Mouse (Mus musculus) CH12.LX (cell line): ENCODE measurements around the gene Rtel1. TPM values are rescaled to one million over a fixed set of nuclear protein-coding genes. Genes with fewer than 3 reads are reported as not detected.

Experiments
- DNase-seq: peaks from one replicate; pipeline ENCODE4 v3.0.0-alpha.2; 2013; ENCODE audit errors: extremely low read depth
- H3K27ac ChIP-seq: 2 replicates; pipeline ENCODE4 v1.5.1; 2012; ENCODE audit warnings: low read depth, mild to moderate bottlenecking, control low read depth, moderate library complexity; ENCODE audit not compliant: insufficient read depth
- H3K27me3 ChIP-seq: replicated peaks from 2 replicates; pipeline ENCODE3; 2012; ENCODE audit warnings: inconsistent platforms
- H3K36me3 ChIP-seq, 2 experiments: replicated peaks in 1 of 2; 2 replicates each; pipeline versions ENCODE3 to v1.6.1; 2012; ENCODE audit warnings: inconsistent platforms in 1 of 2, low read length in 1 of 2, mild to moderate bottlenecking in 1 of 2, mixed read lengths in 1 of 2, moderate library complexity in 1 of 2; ENCODE audit not compliant: control insufficient read depth in 1 of 2, insufficient read depth in 1 of 2
- H3K4me1 ChIP-seq, 2 experiments: 2 replicates each; pipeline ENCODE4 v1.6.1; 2012; ENCODE audit warnings: inconsistent platforms in 1 of 2, moderate library complexity in 1 of 2; ENCODE audit not compliant: insufficient read depth in 2 of 2, control insufficient read depth in 1 of 2
- H3K4me2 ChIP-seq: 2 replicates; pipeline ENCODE4 v1.6.1; 2012; ENCODE audit warnings: low read depth, mild to moderate bottlenecking, control low read depth; ENCODE audit not compliant: poor library complexity, insufficient read depth, severe bottlenecking
- H3K4me3 ChIP-seq, 3 experiments: fragments of 150-350 bp in 1 of 3; sonication (generic) in 1 of 3; replicated peaks in 1 of 3; 2 replicates each; pipeline versions ENCODE3 to v1.5.1; 2011 to 2012; ENCODE audit warnings: low read depth in 2 of 3, low read length in 2 of 3, mild to moderate bottlenecking in 2 of 3, moderate library complexity in 2 of 3, control low read depth in 1 of 3, improper control_type of control experiment in 1 of 3, inconsistent platforms in 1 of 3, mixed read lengths in 1 of 3; ENCODE audit not compliant: poor library complexity in 1 of 3
- H3K79me2 ChIP-seq: replicated peaks from 2 replicates; pipeline ENCODE4 v1.6.1; 2012; ENCODE audit warnings: mild to moderate bottlenecking, moderate library complexity; ENCODE audit not compliant: control insufficient read depth, poor library complexity, insufficient read depth, severe bottlenecking; ENCODE audit errors: extremely low read depth
- H3K9ac ChIP-seq: 2 replicates; pipeline ENCODE4 v1.6.1; 2012; ENCODE audit warnings: low read depth, mild to moderate bottlenecking, control low read depth, moderate library complexity; ENCODE audit not compliant: insufficient read depth
- H3K9me3 ChIP-seq: replicated peaks from 2 replicates; pipeline ENCODE3; 2012; ENCODE audit warnings: low read length, inconsistent platforms, mixed read lengths
- CHD1 ChIP-seq: IDR thresholded peaks from 2 replicates; pipeline ENCODE4 v1.6.1; 2012; ENCODE audit warnings: low read depth, low read length, improper control_type of control experiment, inconsistent platforms
- CHD2 ChIP-seq: IDR thresholded peaks from 2 replicates; pipeline ENCODE4 v1.6.1; 2011; ENCODE audit warnings: low read length, improper control_type of control experiment
- CTCF ChIP-seq, 2 experiments: IDR thresholded peaks in 1 of 2; conservative IDR thresholded peaks in 1 of 2; 2 replicates each; pipeline ENCODE4 v1.5.1; 2011 to 2012; ENCODE audit warnings: low read depth in 2 of 2, low read length in 2 of 2, improper control_type of control experiment in 1 of 2, inconsistent platforms in 1 of 2, mild to moderate bottlenecking in 1 of 2, moderate library complexity in 1 of 2
- ELF1 ChIP-seq: IDR thresholded peaks from 2 replicates; pipeline ENCODE4 v1.6.1; 2014; ENCODE audit warnings: low read depth, mild to moderate bottlenecking, inconsistent platforms, low read length, improper control_type of control experiment
- EP300 ChIP-seq: IDR thresholded peaks from 2 replicates; pipeline ENCODE4 v1.6.1; 2011; ENCODE audit warnings: low read length, improper control_type of control experiment
- GABPA ChIP-seq: IDR thresholded peaks from 2 replicates; pipeline ENCODE4 v1.6.1; 2012; ENCODE audit warnings: low read depth, low read length, improper control_type of control experiment, inconsistent platforms; ENCODE audit not compliant: insufficient replicate concordance
- HCFC1 ChIP-seq: IDR thresholded peaks from 2 replicates; pipeline ENCODE4 v1.6.1; 2012; ENCODE audit warnings: low read depth, mild to moderate bottlenecking, inconsistent platforms, low read length, improper control_type of control experiment
- IRF4 ChIP-seq: IDR thresholded peaks from 2 replicates; pipeline ENCODE4 v1.6.1; 2014; ENCODE audit warnings: low read depth, mild to moderate bottlenecking, inconsistent platforms, low read length, improper control_type of control experiment
- JUN ChIP-seq: IDR thresholded peaks from 2 replicates; pipeline ENCODE4 v1.6.1; 2011; ENCODE audit warnings: low read depth, mild to moderate bottlenecking, low read length, improper control_type of control experiment, moderate library complexity; ENCODE audit not compliant: insufficient read depth
- JUND ChIP-seq: conservative IDR thresholded peaks from 2 replicates; pipeline ENCODE4 v1.6.1; 2011; ENCODE audit warnings: low read depth, low read length, improper control_type of control experiment
- KAT2A ChIP-seq: IDR thresholded peaks from 2 replicates; pipeline ENCODE4 v1.6.1; 2012; ENCODE audit warnings: low read length, improper control_type of control experiment, inconsistent platforms; ENCODE audit not compliant: insufficient replicate concordance
- MAFK ChIP-seq: IDR thresholded peaks from 2 replicates; pipeline ENCODE4 v1.6.1; 2011; ENCODE audit warnings: low read length, improper control_type of control experiment; ENCODE audit not compliant: insufficient replicate concordance
- MAZ ChIP-seq: IDR thresholded peaks from 2 replicates; pipeline ENCODE4 v1.6.1; 2012; ENCODE audit warnings: low read depth, mild to moderate bottlenecking, inconsistent platforms, low read length, improper control_type of control experiment, moderate library complexity
- MEF2A ChIP-seq: IDR thresholded peaks from 2 replicates; pipeline ENCODE4 v1.6.1; 2014; ENCODE audit warnings: low read depth, mild to moderate bottlenecking, inconsistent platforms, low read length, improper control_type of control experiment, borderline replicate concordance
- MXI1 ChIP-seq: IDR thresholded peaks from 2 replicates; pipeline ENCODE4 v1.6.1; 2011; ENCODE audit warnings: mild to moderate bottlenecking, low read depth, low read length, improper control_type of control experiment
- MYC ChIP-seq: IDR thresholded peaks from 2 replicates; pipeline ENCODE4 v1.6.1; 2011; ENCODE audit warnings: low read depth, mild to moderate bottlenecking, improper control_type of control experiment, low read length
- NELFE ChIP-seq: IDR thresholded peaks from 2 replicates; pipeline ENCODE4 v1.6.1; 2011; ENCODE audit warnings: low read depth, low read length, improper control_type of control experiment
- NRF1 ChIP-seq: IDR thresholded peaks from 2 replicates; pipeline ENCODE4 v1.6.1; 2014; ENCODE audit warnings: low read depth, mild to moderate bottlenecking, inconsistent platforms, low read length, improper control_type of control experiment, moderate library complexity
- PAX5 ChIP-seq: IDR thresholded peaks from 2 replicates; pipeline ENCODE4 v1.6.1; 2012; ENCODE audit warnings: low read length, inconsistent platforms, mixed read lengths
- POLR2A ChIP-seq: IDR thresholded peaks from 2 replicates; pipeline ENCODE4 v1.6.1; 2011; ENCODE audit warnings: low read depth, mild to moderate bottlenecking, improper control_type of control experiment, low read length
- POLR2AphosphoS2 ChIP-seq: IDR thresholded peaks from 2 replicates; pipeline ENCODE4 v1.6.1; 2011; ENCODE audit warnings: low read depth, low read length, improper control_type of control experiment
- RAD21 ChIP-seq: IDR thresholded peaks from 2 replicates; pipeline ENCODE4 v1.6.1; 2011; ENCODE audit warnings: low read depth, mild to moderate bottlenecking, low read length, improper control_type of control experiment, moderate library complexity
- RCOR1 ChIP-seq: conservative IDR thresholded peaks from 2 replicates; pipeline ENCODE4 v1.6.1; 2012; ENCODE audit warnings: low read depth, mild to moderate bottlenecking, inconsistent platforms, low read length, improper control_type of control experiment
- SIN3A ChIP-seq: IDR thresholded peaks from 2 replicates; pipeline ENCODE4 v1.6.1; 2012; ENCODE audit warnings: low read length, improper control_type of control experiment, inconsistent platforms
- SMC3 ChIP-seq: IDR thresholded peaks from 2 replicates; pipeline ENCODE4 v1.6.1; 2011; ENCODE audit warnings: low read depth, low read length, improper control_type of control experiment
- TBP ChIP-seq: conservative IDR thresholded peaks from 2 replicates; pipeline ENCODE4 v1.6.1; 2011; ENCODE audit warnings: low read depth, low read length, improper control_type of control experiment
- TCF12 ChIP-seq: IDR thresholded peaks from 2 replicates; pipeline ENCODE4 v1.6.1; 2014; ENCODE audit warnings: low read depth, mild to moderate bottlenecking, inconsistent platforms, low read length, improper control_type of control experiment
- USF1 ChIP-seq: IDR thresholded peaks from 2 replicates; pipeline ENCODE4 v1.6.1; 2014; ENCODE audit warnings: low read depth, mild to moderate bottlenecking, inconsistent platforms, low read length, improper control_type of control experiment
- USF2 ChIP-seq: conservative IDR thresholded peaks from 2 replicates; pipeline ENCODE4 v1.6.1; 2011; ENCODE audit warnings: low read depth, low read length, improper control_type of control experiment
- ZC3H11A ChIP-seq: IDR thresholded peaks from 2 replicates; pipeline ENCODE4 v1.6.1; 2012; ENCODE audit warnings: low read depth, mild to moderate bottlenecking, inconsistent platforms, low read length, improper control_type of control experiment
- ZNF384 ChIP-seq: IDR thresholded peaks from 2 replicates; pipeline ENCODE4 v1.6.1; 2012; ENCODE audit warnings: low read depth, low read length, improper control_type of control experiment, inconsistent platforms
- dilution Hi-C: fragments of 300-500 bp; cut with MboI; formaldehyde crosslinking; loops from 2 replicates; pipeline ENCODE4 v1.14.3; 2020; ENCODE audit warnings: low sequenced_read_pairs; ENCODE audit not compliant: extremely low pct_unique_long_range_greater_than_20kb, extremely low pct_ligation_motif_present
- in situ Hi-C: fragments of 300-500 bp; cut with MboI; formaldehyde crosslinking; loops from 3 replicates; pipeline ENCODE4 v1.14.3; 2019; ENCODE audit warnings: low sequenced_read_pairs, low pct_ligation_motif_present, low pct_unique_long_range_greater_than_20kb, mixed read lengths
- polyA plus RNA-seq: library from polyadenylated mRNA; unstranded; fragments of >175 nt; gene quantifications from 2 replicates; pipeline ENCODE4 v1.2.1, GENCODE M21; 2012; ENCODE audit warnings: low read depth; ENCODE audit not compliant: insufficient read length
- total RNA-seq, 2 experiments: library from RNA; depleted of rRNA; stranded (reverse); fragments of 300-350 nt in 1 of 2; fragments of >200 nt in 1 of 2; gene quantifications; 2 replicates each; pipeline ENCODE4 v1.2.3; 2012 to 2014

Rtel1 gene
- total and polyA plus RNA-seq, 3 experiments = 65.4 to 89.2 (median 67.6) TPM

GRCm38 (mm10) chr2:181381107-181381506, 61.6 kb downstream of the Rtel1 start:
- Histone ChIP-seq H3K4me2 (peak overlapping the region; percentile 62), H3K27ac (peak overlapping the region; percentile 59), H3K4me3 (peak overlapping the region; percentile 55 to 63 (median 62)), H3K9ac (peak overlapping the region; percentile 70), H3K79me2 (peaks cover 8% of the 10 kb centered on the region; the same call in 1 of the 2 replicates), H3K4me1 (peaks cover 19 to 44% of the 10 kb centered on the region in 2 experiments), H3K27me3 (no peaks in the 10 kb centered on the region), H3K9me3 (no peaks in the 10 kb centered on the region), H3K36me3 (peaks cover 56 to 91% of the 10 kb centered on the region in 2 experiments)
- dilution Hi-C loops = no loop called here
- TF ChIP-seq MAZ (no peak), NRF1 (peak; percentile 73), NELFE (peak; percentile 27; the same call in 1 of the 2 replicates), ELF1 (peak; percentile 74), CHD2 (no peak), POLR2A (peak; percentile 33; the same call in 1 of the 2 replicates)
- in situ Hi-C loops = no loop called here
- peak; percentile 61 for DNase-seq

GRCm38 (mm10) chr2:181381631-181382306, 62.2 kb downstream of the Rtel1 start:
- in situ Hi-C loops (no loop called here), dilution Hi-C loops (no loop called here)
- H3K4me2 ChIP-seq = peak overlapping the region; percentile 62
- H3K9me3 ChIP-seq = no peaks in the 10 kb centered on the region
- peak overlapping the region; percentile 55 to 63 (median 62) for H3K4me3 ChIP-seq
- peaks cover 61 to 93% of the 10 kb centered on the region in 2 experiments for H3K36me3 ChIP-seq
- peak overlapping the region; percentile 70 for H3K9ac ChIP-seq
- no peaks in the 10 kb centered on the region for H3K27me3 ChIP-seq
- H3K79me2 ChIP-seq = 0 out of 2 replicates have a peak, but pooled peaks cover 3% of the 10 kb centered on the region
- H3K27ac ChIP-seq = peak overlapping the region; percentile 59
- peaks cover 19 to 40% of the 10 kb centered on the region in 2 experiments for H3K4me1 ChIP-seq
- DNase-seq = peak; percentile 65
- no peak for TF ChIP-seq NELFE
- TF ChIP-seq TCF12 = peak; percentile 72
- TF ChIP-seq RAD21 = peak; percentile 7
- no peak for TF ChIP-seq USF1
- TF ChIP-seq GABPA = no peak
- TF ChIP-seq POLR2A = no peak
- TF ChIP-seq MEF2A = peak; percentile 68; the same call in 1 of the 2 replicates
- TF ChIP-seq SIN3A = peak; percentile 65
- TF ChIP-seq IRF4 = peak; percentile 95
- TF ChIP-seq JUND = peak; percentile 83
- no peak for TF ChIP-seq PAX5
- TF ChIP-seq MYC = no peak
- TF ChIP-seq HCFC1 = no peak
- TF ChIP-seq POLR2AphosphoS2 = no peak
- peak; percentile 83; the same call in 1 of the 2 replicates for TF ChIP-seq MAZ
- 0 out of 2 replicates have a peak, but pooled peaks have one; percentile 25 for TF ChIP-seq TBP
- peak; percentile 61; the same call in 1 of the 2 replicates for TF ChIP-seq MAFK
- no peak for TF ChIP-seq ZNF384
- no peak for TF ChIP-seq CHD1
- peak in 1 of 2 experiments; percentile 30; a peak in 2 of 4 replicates for TF ChIP-seq CTCF (conservative IDR thresholded peaks at IDR 0.05 in 1 of 2, IDR thresholded peaks at IDR 0.05 in 1 of 2; ENCODE audit: low read depth in 2 of 2, low read length in 2 of 2)
- TF ChIP-seq USF2 = no peak
- TF ChIP-seq JUN = peak; percentile 43; the same call in 1 of the 2 replicates
- TF ChIP-seq ELF1 = 0 out of 2 replicates have a peak, but pooled peaks have one; percentile 25
- TF ChIP-seq ZC3H11A = no peak
- no peak; the same call in 1 of the 2 replicates for TF ChIP-seq SMC3
- TF ChIP-seq EP300 = peak; percentile 86
- no peak for TF ChIP-seq KAT2A
- TF ChIP-seq MXI1 = 0 out of 2 replicates have a peak, but pooled peaks have one; percentile 40
- peak; percentile 69; the same call in 1 of the 2 replicates for TF ChIP-seq RCOR1
